Mouse (Mus musculus) layer of hippocampus, postnatal 14 days (tissue): ENCODE results near the gene Ktn1. TPM values are rescaled to one million over a fixed set of nuclear protein-coding genes. Genes with fewer than 3 reads are reported as not detected.

Source experiments
- DNase-seq, 2 experiments: peaks; one replicate each; pipeline ENCODE4 v3.0.0; 2021 to 2022; ENCODE audit warnings: low spot score in 2 of 2, mixed read lengths in 1 of 2
- long read RNA-seq, 2 experiments: library from polyadenylated mRNA; stranded (forward); transcript quantifications; one replicate each; pipeline ENCODE4 v2.0.0; 2021
- total RNA-seq, 2 experiments: library from RNA; stranded (reverse); gene quantifications; 2 replicates each; pipeline ENCODE4 v1.2.3; 2021

Ktn1 gene
- total RNA-seq, result 10 to 100 TPM; 79.9 to 96.3 TPM
- long read RNA-seq, experiment 1, partial matches to known transcripts, result 8 of 71 reads
- long read RNA-seq, experiment 1, other reads (novel, unspliced or antisense), result 61 of 71 reads
- long read RNA-seq, experiment 2, partial matches to known transcripts, result 3 of 76 reads
- long read RNA-seq, experiment 2, other reads (novel, unspliced or antisense), result 73 of 76 reads

GRCm38 (mm10) chr14:47648218-47648617, at the start of gene Ktn1:
Gene Ktn1, plus strand, starts transcription at chr14:47648448.
- no peak for DNase-seq

- no peak for DNase-seq
Measured at GRCm38 (mm10) chr14:47613254-47613653, 35.0 kb upstream of the Ktn1 start.

GRCm38 (mm10) chr14:47618891-47619290, 29.4 kb upstream of the Ktn1 start:
- no peak for DNase-seq

- DNase-seq, result no peak
Measured at GRCm38 (mm10) chr14:47621901-47622300, 26.3 kb upstream of the Ktn1 start.

GRCm38 (mm10) chr14:47624837-47625236, 23.4 kb upstream of the Ktn1 start:
- no peak for DNase-seq

- DNase-seq, result no peak
Measured at GRCm38 (mm10) chr14:47626143-47626542, 22.1 kb upstream of the Ktn1 start.

- no peak for DNase-seq
Measured at GRCm38 (mm10) chr14:47626812-47627211, 21.4 kb upstream of the Ktn1 start.

- no peak for DNase-seq
Measured at GRCm38 (mm10) chr14:47627360-47627759, 20.9 kb upstream of the Ktn1 start.

- DNase-seq, result no peak
Measured at GRCm38 (mm10) chr14:47632419-47632818, 15.8 kb upstream of the Ktn1 start.

GRCm38 (mm10) chr14:47634410-47634809, 13.8 kb upstream of the Ktn1 start:
- DNase-seq, result no peak

- DNase-seq, result no peak
Measured at GRCm38 (mm10) chr14:47634846-47635245, 13.4 kb upstream of the Ktn1 start.

- DNase-seq, result no peak
Measured at GRCm38 (mm10) chr14:47638316-47638895, 9.8 kb upstream of the Ktn1 start.

- DNase-seq, result no peak
Measured at GRCm38 (mm10) chr14:47645620-47646019, 2.6 kb upstream of the Ktn1 start.

GRCm38 (mm10) chr14:47646246-47646645, 2.0 kb upstream of the Ktn1 start:
- DNase-seq, result no peak

GRCm38 (mm10) chr14:47646696-47647516, 1.3 kb upstream of the Ktn1 start:
- DNase-seq, result no peak

- DNase-seq, result peak; percentile 75 to 82
Measured at GRCm38 (mm10) chr14:47648706-47649630, 720 bp downstream of the Ktn1 start.

- DNase-seq, result peak in 1 of 2 experiments; percentile 23
Measured at GRCm38 (mm10) chr14:47649631-47650337, 1.5 kb downstream of the Ktn1 start.

- no peak for DNase-seq
Measured at GRCm38 (mm10) chr14:47650338-47650720, 2.1 kb downstream of the Ktn1 start.

- DNase-seq, result no peak
Measured at GRCm38 (mm10) chr14:47651272-47651671, 3.0 kb downstream of the Ktn1 start.

- DNase-seq, result no peak
Measured at GRCm38 (mm10) chr14:47655444-47655843, 7.2 kb downstream of the Ktn1 start.
